Mouse (Mus musculus) urinary bladder, adult 2 months (tissue): ENCODE data around the gene Gpr108. TPM values are rescaled to one million over a fixed set of nuclear protein-coding genes. Genes with fewer than 3 reads are reported as not detected.
A peak's percentile ranks its signal among the peaks of the same experiment; 100 is the strongest.

Experiments used
- DNase-seq: peaks from one replicate; pipeline ENCODE4 v3.0.0; 2022; ENCODE audit warnings: low spot score
- polyA plus RNA-seq: library from polyadenylated mRNA; depleted of rRNA; stranded (reverse); fragments of >200 nt; gene quantifications from 2 replicates; pipeline ENCODE4 v1.2.3, GENCODE M21; 2012

The Gpr108 gene
- polyA plus RNA-seq, 1 experiment = 46.5 TPM

DNA sequence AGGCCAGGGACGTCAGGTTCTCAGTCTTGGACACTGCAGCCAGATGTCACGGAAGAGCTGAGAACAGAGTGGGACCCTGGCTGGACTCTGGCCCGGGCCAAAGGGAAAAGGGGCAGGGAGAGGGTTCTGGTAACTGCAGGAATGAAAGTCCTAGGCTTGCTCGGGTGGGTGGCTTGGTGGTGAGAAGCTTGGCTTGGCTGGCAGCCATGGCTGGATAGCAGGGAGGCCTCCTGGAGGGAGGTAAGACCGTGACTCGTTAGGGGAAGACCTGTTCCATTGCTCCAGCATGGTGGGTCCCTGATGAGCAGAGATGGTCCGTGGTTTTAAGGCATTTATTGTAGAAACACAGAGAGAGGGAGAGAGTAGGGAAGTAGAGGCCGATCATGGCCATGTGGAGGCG lies 23.1 kb upstream of the Gpr108 start:
- no peak for DNase-seq

DNA sequence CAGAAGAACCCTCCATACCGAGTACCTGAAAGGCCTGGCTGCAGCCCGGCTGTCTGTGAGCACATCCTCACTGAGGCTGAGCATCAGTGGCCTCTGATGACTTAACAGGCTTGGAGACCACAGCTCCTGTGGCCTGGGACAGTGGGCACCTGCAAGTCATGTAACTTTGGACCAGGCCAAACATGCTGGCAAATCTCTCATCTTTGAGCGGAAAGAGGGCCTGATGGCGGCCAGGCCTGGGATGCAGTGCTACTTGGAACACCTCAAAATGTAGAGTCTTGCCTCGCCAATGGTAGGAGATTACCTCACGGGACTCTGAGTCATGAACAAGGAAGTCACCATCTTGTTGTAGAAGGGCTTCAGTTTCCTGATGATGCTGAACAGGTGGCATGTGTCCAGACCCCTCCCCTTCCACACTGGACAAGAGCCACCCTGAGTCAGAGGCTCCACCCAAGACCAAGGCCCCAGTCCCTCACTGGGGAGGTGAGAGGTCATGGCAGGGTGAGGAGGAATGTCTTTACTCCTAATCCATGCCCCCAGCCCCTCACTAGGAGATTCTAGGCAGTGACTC lies 19.4 kb upstream of the Gpr108 start:
- no peak for DNase-seq

- peak; percentile 52 for DNase-seq
Observed at GRCm38 (mm10) chr17:57264972-57265945, 17.0 kb upstream of the Gpr108 start.

DNA sequence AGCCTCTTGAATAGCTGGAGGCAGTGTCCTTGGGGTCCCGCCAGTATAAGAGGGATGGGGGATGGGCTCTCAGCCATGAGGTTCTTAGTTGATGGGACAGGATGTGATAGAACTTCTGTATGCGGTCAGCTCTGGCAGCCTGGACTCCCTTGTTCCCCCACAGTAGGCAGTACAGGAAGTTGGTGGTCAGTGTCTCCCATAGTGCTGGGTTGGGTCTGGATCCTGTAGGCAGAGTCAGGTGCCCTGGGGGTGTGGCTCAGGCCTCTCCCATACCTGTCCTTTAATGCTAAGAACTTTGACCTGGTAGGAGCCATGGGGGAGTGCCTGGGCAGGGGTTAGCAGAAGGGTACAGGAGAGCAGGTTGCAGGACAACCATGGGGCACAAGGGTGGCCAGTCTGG lies 15.9 kb upstream of the Gpr108 start:
- DNase-seq = no peak

GRCm38 (mm10) chr17:57262901-57263550 lies 14.8 kb upstream of the Gpr108 start:
- DNase-seq = no peak

DNA sequence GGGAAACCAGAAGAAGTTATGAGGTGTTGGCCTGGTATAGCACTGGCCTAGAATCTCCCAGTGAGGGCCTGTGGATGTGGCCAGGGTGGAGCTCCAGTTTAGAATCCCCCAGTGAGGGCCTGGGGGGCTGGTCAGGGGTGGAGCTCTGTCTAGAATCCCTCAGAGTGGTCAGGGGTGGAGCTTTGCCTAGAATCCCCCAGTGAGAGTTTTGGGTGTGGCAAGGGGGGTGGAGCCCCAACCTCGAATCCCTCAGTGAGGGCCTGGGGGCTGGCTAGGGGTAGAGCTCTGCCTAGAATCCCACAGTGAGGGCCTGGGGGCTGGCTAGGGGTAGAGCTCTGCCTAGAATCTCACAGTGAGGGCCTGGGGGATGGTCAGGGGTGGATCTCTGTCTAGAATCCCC lies 13.6 kb upstream of the Gpr108 start:
- no peak for DNase-seq

DNA sequence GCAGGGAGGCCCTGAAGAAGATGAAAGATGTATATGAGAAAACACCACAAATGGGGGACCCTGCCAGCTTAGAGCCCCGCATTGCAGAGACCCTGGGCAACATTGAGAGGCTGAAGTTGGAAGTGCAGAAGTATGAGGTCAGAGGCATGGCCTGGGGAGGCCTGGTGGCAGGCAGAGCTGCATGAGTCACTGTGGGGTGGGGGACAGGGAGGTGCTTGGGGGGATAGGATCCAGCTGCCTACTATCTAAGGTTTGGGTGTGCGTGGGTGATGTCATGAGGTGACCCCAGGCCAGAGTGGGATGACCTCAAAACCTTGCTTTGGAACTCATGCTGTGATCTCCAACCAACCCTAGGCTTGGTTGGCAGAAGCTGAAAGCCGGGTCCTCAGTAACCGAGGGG lies 13.0 kb upstream of the Gpr108 start:
- DNase-seq = no peak

- DNase-seq = no peak
Observed at GRCm38 (mm10) chr17:57260351-57260750, 12.1 kb upstream of the Gpr108 start.

DNA sequence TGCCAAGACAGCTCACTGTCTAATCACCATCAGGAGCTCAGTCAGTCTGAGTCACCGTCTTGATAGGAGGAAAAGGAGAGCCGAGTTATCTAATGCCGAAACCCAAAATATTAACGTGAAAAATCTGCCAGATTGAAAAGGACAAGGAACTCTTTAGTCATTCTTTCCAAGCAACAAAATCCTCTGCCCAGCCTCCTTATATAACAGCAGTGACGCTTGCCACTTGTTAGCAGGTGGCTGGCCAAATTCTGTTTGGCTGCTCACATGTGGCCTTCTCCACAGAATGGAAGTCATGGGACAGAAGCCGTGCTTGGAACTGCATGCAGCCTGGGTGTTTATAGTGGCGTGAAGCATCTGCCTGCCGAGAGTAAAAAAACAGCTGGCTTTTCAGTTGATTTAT lies 11.5 kb upstream of the Gpr108 start:
- DNase-seq = no peak

- DNase-seq = no peak
Observed at GRCm38 (mm10) chr17:57258191-57258590, 9.9 kb upstream of the Gpr108 start.

- DNase-seq = no peak
Observed at GRCm38 (mm10) chr17:57256921-57257485, 8.8 kb upstream of the Gpr108 start.

- no peak for DNase-seq
Observed at GRCm38 (mm10) chr17:57255354-57255753, 7.1 kb upstream of the Gpr108 start.

GRCm38 (mm10) chr17:57253306-57253705 lies 5.1 kb upstream of the Gpr108 start:
- no peak for DNase-seq

DNA sequence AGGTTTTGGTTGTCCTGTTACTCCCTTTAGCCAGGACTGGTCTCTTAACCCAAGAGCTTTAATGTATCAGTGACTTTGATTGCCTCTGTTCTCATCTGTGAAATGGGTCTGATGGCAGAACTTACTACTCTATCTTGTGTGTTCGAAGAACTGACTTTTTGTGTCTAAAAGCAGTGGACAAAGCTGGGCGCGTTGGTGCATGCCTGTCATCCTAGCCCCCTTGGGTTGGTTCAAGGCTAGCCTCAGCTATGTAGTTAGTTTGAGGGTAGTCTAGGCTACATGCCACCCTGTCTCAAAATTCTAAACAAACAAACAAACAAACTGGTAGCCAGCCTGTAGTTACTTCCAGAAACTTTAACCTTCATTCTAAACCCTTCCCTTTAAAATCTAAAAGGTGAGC lies 3.2 kb upstream of the Gpr108 start:
- no peak for DNase-seq

- peak; percentile 49 for DNase-seq
Observed at GRCm38 (mm10) chr17:57250461-57251160, 2.4 kb upstream of the Gpr108 start.

DNA sequence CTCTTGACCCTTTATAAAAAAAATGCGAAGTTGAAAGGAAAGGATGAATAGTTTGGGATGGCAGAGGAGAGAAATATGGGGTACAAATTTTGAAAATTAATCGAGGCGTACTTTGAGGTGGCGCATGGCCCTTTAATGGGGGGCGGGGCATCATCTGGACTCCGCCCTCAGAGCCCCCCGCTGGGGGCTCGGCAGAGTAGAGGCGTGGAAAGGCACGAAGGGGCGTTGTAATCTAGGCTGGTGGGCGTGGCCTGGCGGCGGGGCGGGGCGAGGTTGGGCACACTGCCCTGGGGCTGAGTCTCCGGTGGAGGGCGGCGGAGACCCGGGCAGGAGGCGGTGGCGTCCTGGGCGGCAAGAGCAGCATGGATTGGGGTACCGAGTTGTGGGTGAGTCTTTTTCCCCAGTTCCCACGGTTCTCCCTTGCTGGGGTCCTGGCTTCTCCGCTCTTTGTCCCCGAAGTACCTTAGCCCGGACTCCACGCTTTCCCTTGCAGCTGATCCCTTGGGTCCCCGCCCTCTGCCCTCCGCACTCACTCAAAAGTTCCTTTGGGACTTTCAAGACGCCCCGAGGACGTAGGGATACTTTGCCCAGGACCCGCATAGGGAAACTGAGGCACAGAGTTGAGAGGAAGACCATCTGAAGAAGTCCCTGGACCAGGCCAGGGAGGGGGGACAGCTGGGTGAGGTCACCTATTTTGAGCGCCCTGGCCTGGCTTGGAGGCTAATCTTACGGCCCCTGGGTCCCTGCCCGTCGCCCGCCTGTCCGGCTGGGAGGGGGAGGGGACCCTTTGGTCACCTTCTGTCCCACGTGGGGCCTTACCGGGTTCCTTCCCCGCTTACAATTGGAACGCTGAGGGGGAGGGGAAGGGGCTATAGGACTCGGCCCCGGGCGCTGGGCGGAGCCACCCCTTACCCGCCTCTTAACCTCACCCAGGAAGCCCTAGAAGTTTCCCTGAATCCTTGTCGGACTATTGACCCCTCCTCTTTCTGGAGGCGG lies 1.2 kb upstream of the Gpr108 start, which contains the start of gene Trip10:
Gene Trip10, plus strand, starts transcription at position 270 of the 996 bp plus-strand sequence.
- peak; percentile 98 for DNase-seq

DNA sequence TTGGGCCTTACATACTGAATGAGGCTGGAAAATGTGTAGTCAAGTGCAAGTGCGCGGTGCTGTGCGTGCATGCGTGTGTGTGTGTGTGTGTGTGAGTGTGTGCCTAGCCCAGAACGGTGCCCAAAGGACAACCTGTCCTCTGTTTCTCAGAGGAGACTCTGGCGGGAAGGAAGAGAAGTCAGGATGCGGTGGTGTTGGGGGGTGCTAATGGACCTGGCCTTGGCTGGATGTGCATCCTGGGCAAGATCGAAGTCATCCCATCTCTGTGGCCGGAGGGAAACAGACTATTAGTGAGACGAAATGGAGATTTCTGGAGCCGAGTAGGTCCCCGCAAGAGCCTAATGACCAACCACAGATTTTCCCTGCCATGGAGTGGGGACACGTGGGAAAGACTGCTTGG lies 525 bp upstream of the Gpr108 start:
- DNase-seq = no peak

DNA sequence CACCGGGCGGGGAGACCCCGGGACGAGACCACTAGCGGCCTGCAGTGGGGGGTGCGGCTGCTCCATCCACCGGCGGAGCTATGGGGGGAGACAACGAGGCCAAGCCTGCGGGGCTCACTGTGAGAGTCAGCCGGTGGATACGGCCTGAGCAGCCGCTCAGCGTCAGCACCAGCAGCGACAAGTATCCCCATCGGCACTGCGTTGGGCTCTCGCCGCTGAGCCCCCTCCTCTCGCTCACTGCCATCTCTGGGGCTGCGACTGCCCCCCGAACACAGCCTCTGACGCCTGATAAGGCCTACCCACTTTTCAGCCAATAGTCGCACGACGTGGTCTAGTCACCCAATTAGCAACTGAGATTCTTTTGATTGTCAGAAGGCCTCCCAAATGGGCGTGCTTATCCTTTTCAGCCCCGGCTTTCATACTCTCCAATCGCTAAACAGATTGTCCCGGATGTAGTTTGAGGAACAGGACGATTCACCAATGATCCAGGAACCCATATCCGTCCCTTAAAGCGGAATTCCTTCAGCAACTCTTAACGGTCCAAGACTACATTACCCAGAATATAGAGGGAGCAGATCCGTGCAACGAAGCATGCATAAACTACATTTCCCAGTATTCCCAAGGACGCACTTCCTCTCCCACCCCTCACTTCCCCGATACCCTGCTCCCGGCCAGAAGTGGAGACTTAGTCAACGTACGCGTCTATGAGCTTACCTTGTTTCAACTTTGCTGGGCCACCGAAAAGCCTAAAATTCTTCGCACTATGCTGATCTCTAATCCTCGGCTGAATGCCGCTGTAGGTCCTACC lies 649 bp downstream of the Gpr108 start:
- DNase-seq = peak; percentile 71

GRCm38 (mm10) chr17:57246663-57247392 lies 1.4 kb downstream of the Gpr108 start:
- DNase-seq = no peak
